In genomic region chr2:151512199-151512598, GRCm38 (mm10) we compare ENCODE assay signal across 10 mouse cellular contexts. TPM values are rescaled to one million over a fixed set of nuclear protein-coding genes. Genes with fewer than 3 reads are reported as not detected.
DNase-seq lines count a peak whose midpoint lies in the region; ATAC-seq and TF ChIP-seq lines count a peak whose summit lies in the region.
"Had no signal": no experiment of that assay in that cellular context is flagged by ENCODE, and none has a peak within 500 bp of the region (broad histone marks: within the 10 kb centered on the region; RNA-seq: fewer than 3 reads in every experiment).

No protein-coding gene starts in this region.

- TF ChIP-seq CTCF in liver, postnatal 0 days (IDR thresholded peaks at IDR 0.05; ENCODE audit: low read depth): no peak
- TF ChIP-seq CTCF in gastrocnemius, adult 2 months (IDR thresholded peaks at IDR 0.05): no peak

- no peak overlapping the region for H3K27ac ChIP-seq in liver, postnatal 0 days (ENCODE audit: low read depth)
- no peak overlapping the region for H3K27ac ChIP-seq in gastrocnemius, adult 2 months
- no peak overlapping the region for H3K27ac ChIP-seq in liver, embryonic 11.5 days (ENCODE audit: low read depth, low read length)

- no peaks in the 10 kb centered on the region for H3K9me3 ChIP-seq in liver, postnatal 0 days (ENCODE audit: low read length)
- no peaks in the 10 kb centered on the region for H3K9me3 ChIP-seq in liver, embryonic 11.5 days (ENCODE audit: control insufficient read depth, low read length)

- intact Hi-C loops in gastrocnemius, adult 2 months (cut with DNase I): no loop called here

- no peak overlapping the region for H3K4me3 ChIP-seq in liver, postnatal 0 days (ENCODE audit: low read depth, low read length)
- H3K4me3 ChIP-seq in gastrocnemius, adult 2 months: no peak overlapping the region
- no peak overlapping the region for H3K4me3 ChIP-seq in liver, embryonic 11.5 days (ENCODE audit: low read depth, low read length)
- H3K4me3 ChIP-seq: myocyte had no signal

- no peaks in the 10 kb centered on the region for H3K27me3 ChIP-seq in liver, postnatal 0 days (ENCODE audit: insufficient read depth, low read length)
- no peaks in the 10 kb centered on the region for H3K27me3 ChIP-seq in liver, embryonic 11.5 days (replicated peaks; ENCODE audit: control insufficient read depth, insufficient read depth, low read length)

- H3K4me2 ChIP-seq in liver, postnatal 0 days (ENCODE audit: low read depth, low read length): no peak overlapping the region
- no peak overlapping the region for H3K4me2 ChIP-seq in liver, embryonic 11.5 days

- TF ChIP-seq EP300 in liver, postnatal 0 days (IDR thresholded peaks at IDR 0.05; ENCODE audit: low read depth): no peak

- H3K4me1 ChIP-seq in liver, postnatal 0 days (ENCODE audit: insufficient read depth): no peaks in the 10 kb centered on the region
- H3K4me1 ChIP-seq in liver, embryonic 11.5 days (replicated peaks; ENCODE audit: control insufficient read depth, insufficient read depth, low read length): no peaks in the 10 kb centered on the region

- ATAC-seq in liver, postnatal 0 days: no peak
- ATAC-seq in liver, embryonic 11.5 days (replicated peaks; ENCODE audit: low FRiP score): no peak
- ATAC-seq in CD4-positive, CD25-positive, alpha-beta regulatory T cell, adult 4 months: no peak

- peaks cover 37% of the 10 kb centered on the region for H3K36me3 ChIP-seq in liver, postnatal 0 days (replicated peaks; ENCODE audit: insufficient read depth, low read length)
- H3K36me3 ChIP-seq in liver, embryonic 11.5 days (ENCODE audit: control insufficient read depth, insufficient read depth, low read length): peaks cover 38% of the 10 kb centered on the region

- peak; percentile 52 for DNase-seq in liver, postnatal 0 days
- no peak for DNase-seq in liver
- peak; percentile 15 to 44 for DNase-seq in adrenal gland, postnatal 4 days (ENCODE audit: low spot score in 2 of 2)
- peak; percentile 63 for DNase-seq in gastrocnemius, adult 2 months
- peak; percentile 65 to 77 for DNase-seq in kidney, postnatal 4 days
- peak; percentile 71 to 81 for DNase-seq in lung, postnatal 4 days
- no peak for DNase-seq in liver, embryonic 11.5 days (ENCODE audit: low spot score)

- no peak overlapping the region for H3K9ac ChIP-seq in liver, postnatal 0 days (replicated peaks)
- H3K9ac ChIP-seq in liver, embryonic 11.5 days (ENCODE audit: low read depth, low read length): no peak overlapping the region

RNA-seq across cellular contexts. Expression of gene Nsfl1c, which starts 18.2 kb away (rescaled TPM):
- polyA plus RNA-seq in liver, postnatal 0 days (2015; fragmentation: Nextera tagmentation; extraction: Ambion mirVana): 49.8 and 52.9 TPM in 2 replicates
- 100 to 1,000 TPM; 147 to 154 TPM for total RNA-seq in adrenal gland, postnatal 4 days (2021)
- total RNA-seq in gastrocnemius, adult 2 months (2021): 10 to 100 TPM; 83.1 to 84.4 TPM
- 193 and 198 TPM in 2 replicates for polyA plus RNA-seq in liver, embryonic 11.5 days (2014; fragmentation: Nextera tagmentation; extraction: Ambion mirVana)
- 100 to 1,000 TPM; 137 to 165 TPM for polyA plus RNA-seq in CD4-positive, CD25-positive, alpha-beta regulatory T cell, adult 4 months (2017; shearing (Covaris generic))

RNA-seq across cellular contexts. Expression of gene Fkbp1a, which starts 30.1 kb away (rescaled TPM):
- polyA plus RNA-seq in liver, postnatal 0 days (2015; fragmentation: Nextera tagmentation; extraction: Ambion mirVana): 121 and 128 TPM in 2 replicates
- total RNA-seq in adrenal gland, postnatal 4 days (2021): 100 to 1,000 TPM; 265 to 282 TPM
- 100 to 1,000 TPM; 159 to 181 TPM for total RNA-seq in gastrocnemius, adult 2 months (2021)
- 428 and 455 TPM in 2 replicates for polyA plus RNA-seq in liver, embryonic 11.5 days (2014; fragmentation: Nextera tagmentation; extraction: Ambion mirVana)
- polyA plus RNA-seq in CD4-positive, CD25-positive, alpha-beta regulatory T cell, adult 4 months (2017; shearing (Covaris generic)): 100 to 1,000 TPM; 213 to 231 TPM

RNA-seq across cellular contexts. Expression of gene 4921509C19Rik, which starts 36.2 kb away (rescaled TPM):
- not detected in 2 replicates for polyA plus RNA-seq in liver, postnatal 0 days (2015; fragmentation: Nextera tagmentation; extraction: Ambion mirVana)
- not detected for total RNA-seq in adrenal gland, postnatal 4 days (2021)
- not detected for total RNA-seq in gastrocnemius, adult 2 months (2021)
- polyA plus RNA-seq in liver, embryonic 11.5 days (2014; fragmentation: Nextera tagmentation; extraction: Ambion mirVana): not detected in 2 replicates
- not detected for polyA plus RNA-seq in CD4-positive, CD25-positive, alpha-beta regulatory T cell, adult 4 months (2017; shearing (Covaris generic))
- total RNA-seq: hematopoietic stem cell, adult 5-6 weeks had no signal
- polyA plus RNA-seq: myocyte had no signal

Comparison
In these comparisons a context has a peak if more than half of its experiments do, and no peak if none do; other contexts are left out.
1. DNase-seq: peak in liver, postnatal 0 days (single experiment), adrenal gland, postnatal 4 days (2 of 2), gastrocnemius, adult 2 months (single experiment), kidney, postnatal 4 days (2 of 2) and lung, postnatal 4 days (2 of 2); none in liver (single experiment) and liver, embryonic 11.5 days (single experiment).